Mouse (Mus musculus) forebrain, embryonic 10.5 days (tissue): ENCODE data around the gene Gse1. TPM values are rescaled to one million over a fixed set of nuclear protein-coding genes. Genes with fewer than 3 reads are reported as not detected.

Source experiments
- DNase-seq: peaks from one replicate; pipeline ENCODE4 v3.0.0-alpha.2; 2017; ENCODE audit warnings: low spot score; ENCODE audit errors: extremely low spot score
- H3K27ac ChIP-seq: fragments of 300-500 bp; sonication (generic); 2 replicates; pipeline ENCODE4 v1.5.1; 2016; ENCODE audit warnings: mild to moderate bottlenecking
- H3K27me3 ChIP-seq: fragments of 300-500 bp; sonication (generic); 2 replicates; pipeline ENCODE4 v1.6.1; 2016; ENCODE audit warnings: mild to moderate bottlenecking; ENCODE audit not compliant: poor library complexity, severe bottlenecking
- H3K36me3 ChIP-seq: fragments of 300-500 bp; sonication (generic); replicated peaks from 2 replicates; pipeline ENCODE4 v1.6.1; 2016; ENCODE audit warnings: mild to moderate bottlenecking, moderate library complexity
- H3K4me1 ChIP-seq: fragments of 300-500 bp; sonication (generic); 2 replicates; pipeline ENCODE4 v1.6.1; 2016
- H3K4me3 ChIP-seq: fragments of 300-500 bp; sonication (generic); 2 replicates; pipeline ENCODE4 v1.5.1; 2016; ENCODE audit warnings: mild to moderate bottlenecking, moderate library complexity
- H3K9me3 ChIP-seq: fragments of 300-500 bp; sonication (generic); 2 replicates; pipeline ENCODE4 v1.6.1; 2016; ENCODE audit warnings: mild to moderate bottlenecking, moderate library complexity
- WGBS: fragments of 180-500 bp; shearing (Covaris S2); methylation state at CpG from one replicate; pipeline ENCODE4 v1.1.7; 2016; 5-methylcytosine and 5-hydroxymethylcytosine counted together
- polyA plus RNA-seq: library from polyadenylated mRNA; unstranded; fragments of >200 nt; fragmentation: Nextera tagmentation; extraction: Ambion mirVana; gene quantifications from 2 replicates; pipeline ENCODE4 v1.2.1, GENCODE M21; 2016

Gene Gse1
- 11.1 and 12.0 TPM in 2 replicates for polyA plus RNA-seq

GRCm38 (mm10) chr8:120227891-120228591 lies at the start of gene Gse1:
Gse1 (plus strand) TSS chr8:120228456.
- WGBS: 3% methylated on average over 51 of the region's 52 CpGs
- Histone ChIP-seq H3K4me3 (peak within 1 kb of the TSS; percentile 69), H3K27ac (peak within 1 kb of the TSS; percentile 86), H3K36me3 (no peaks in the 10 kb centered on the region), H3K4me1 (peaks cover 93% of the 10 kb centered on the region), H3K9me3 (no peaks in the 10 kb centered on the region), H3K27me3 (peaks cover 65% of the 10 kb centered on the region)
- DNase-seq: peak; percentile 79

GRCm38 (mm10) chr8:120179027-120179431 lies 49.2 kb upstream of the Gse1 start:
- peaks cover 67% of the 10 kb centered on the region for H3K4me1 ChIP-seq
- H3K4me3 ChIP-seq: peak overlapping the region; percentile 31
- peaks cover 63% of the 10 kb centered on the region for H3K27me3 ChIP-seq
- WGBS: under 1% methylated on average over 10 of the region's 10 CpGs
- H3K9me3 ChIP-seq: no peaks in the 10 kb centered on the region
- no peaks in the 10 kb centered on the region for H3K36me3 ChIP-seq
- DNase-seq: peak; percentile 95
- H3K27ac ChIP-seq: peak overlapping the region; percentile 90

GRCm38 (mm10) chr8:120180445-120180970 lies 47.7 kb upstream of the Gse1 start:
- no peak overlapping the region for H3K4me3 ChIP-seq
- peaks cover 58% of the 10 kb centered on the region for H3K27me3 ChIP-seq
- H3K36me3 ChIP-seq: no peaks in the 10 kb centered on the region
- 78% methylated on average over 7 of the region's 7 CpGs for WGBS
- H3K9me3 ChIP-seq: no peaks in the 10 kb centered on the region
- peaks cover 68% of the 10 kb centered on the region for H3K4me1 ChIP-seq
- DNase-seq: no peak
- peak overlapping the region; percentile 51; the same call in 1 of the 2 replicates for H3K27ac ChIP-seq

DNA sequence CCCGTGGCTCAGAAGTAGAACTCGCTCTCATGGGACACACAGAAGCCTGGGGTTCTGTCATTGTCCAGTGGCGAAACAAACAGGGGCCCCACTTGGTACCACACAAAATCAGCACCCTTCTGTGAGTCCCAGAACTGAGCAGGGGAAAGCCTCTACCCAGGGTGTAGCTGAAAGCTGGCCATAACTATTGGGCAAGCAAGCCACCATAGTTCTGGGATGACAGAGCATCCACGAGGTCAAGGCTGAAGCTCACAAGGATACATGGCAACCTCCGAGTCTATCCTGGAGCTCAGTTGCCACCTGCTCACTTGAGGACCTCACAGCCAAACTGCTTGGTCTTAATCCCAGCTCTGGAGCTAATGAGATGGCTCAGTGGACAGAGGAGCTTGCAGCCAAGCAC lies 47.0 kb upstream of the Gse1 start:
- Histone ChIP-seq H3K4me1 (peaks cover 68% of the 10 kb centered on the region), H3K9me3 (no peaks in the 10 kb centered on the region), H3K4me3 (no peak overlapping the region), H3K27me3 (peaks cover 58% of the 10 kb centered on the region), H3K36me3 (no peaks in the 10 kb centered on the region), H3K27ac (peak overlapping the region; percentile 51; the same call in 1 of the 2 replicates)
- 96% methylated on average over 5 of the region's 5 CpGs for whole genome bisulfite sequencing
- DNase-seq: no peak

DNA sequence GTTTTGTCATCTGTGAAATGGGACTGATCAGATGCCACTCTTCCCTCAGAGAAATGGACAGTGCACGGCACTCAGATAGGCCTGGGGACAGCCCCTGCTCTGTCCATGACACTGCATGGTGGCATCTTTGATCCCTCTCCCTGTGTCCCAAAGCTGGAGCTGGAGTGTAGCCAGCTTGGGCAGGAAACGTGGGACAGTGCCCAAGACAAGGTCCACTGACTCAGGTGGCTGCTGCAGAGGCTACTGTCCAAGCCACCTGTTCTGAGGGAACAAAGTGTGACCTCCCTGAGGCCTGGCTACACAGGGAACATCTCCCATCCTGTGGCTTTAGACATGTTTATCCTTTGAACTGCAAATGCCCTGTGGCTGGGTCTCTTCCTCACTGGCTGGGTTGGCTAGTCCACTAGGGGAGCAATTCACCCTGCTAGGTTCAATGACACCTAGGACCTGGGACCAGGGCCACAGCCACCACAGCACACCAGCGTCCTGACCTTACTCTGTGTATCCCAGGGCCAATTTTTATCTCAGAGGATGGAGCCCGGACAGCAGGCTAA lies 46.3 kb upstream of the Gse1 start:
- H3K4me3 ChIP-seq: no peak overlapping the region
- peaks cover 57% of the 10 kb centered on the region for H3K27me3 ChIP-seq
- peaks cover 66% of the 10 kb centered on the region for H3K4me1 ChIP-seq
- H3K27ac ChIP-seq: no peak overlapping the region
- no peaks in the 10 kb centered on the region for H3K36me3 ChIP-seq
- WGBS: 80% methylated on average over 4 of the region's 4 CpGs
- H3K9me3 ChIP-seq: no peaks in the 10 kb centered on the region
- no peak for DNase-seq

GRCm38 (mm10) chr8:120184366-120184765 lies 43.9 kb upstream of the Gse1 start:
- Histone ChIP-seq H3K4me3 (no peak overlapping the region), H3K27me3 (peaks cover 38% of the 10 kb centered on the region), H3K9me3 (no peaks in the 10 kb centered on the region), H3K4me1 (peaks cover 50% of the 10 kb centered on the region), H3K36me3 (no peaks in the 10 kb centered on the region), H3K27ac (peak overlapping the region; percentile 76)
- WGBS: 52% methylated on average over 9 of the region's 9 CpGs
- DNase-seq: no peak

DNA sequence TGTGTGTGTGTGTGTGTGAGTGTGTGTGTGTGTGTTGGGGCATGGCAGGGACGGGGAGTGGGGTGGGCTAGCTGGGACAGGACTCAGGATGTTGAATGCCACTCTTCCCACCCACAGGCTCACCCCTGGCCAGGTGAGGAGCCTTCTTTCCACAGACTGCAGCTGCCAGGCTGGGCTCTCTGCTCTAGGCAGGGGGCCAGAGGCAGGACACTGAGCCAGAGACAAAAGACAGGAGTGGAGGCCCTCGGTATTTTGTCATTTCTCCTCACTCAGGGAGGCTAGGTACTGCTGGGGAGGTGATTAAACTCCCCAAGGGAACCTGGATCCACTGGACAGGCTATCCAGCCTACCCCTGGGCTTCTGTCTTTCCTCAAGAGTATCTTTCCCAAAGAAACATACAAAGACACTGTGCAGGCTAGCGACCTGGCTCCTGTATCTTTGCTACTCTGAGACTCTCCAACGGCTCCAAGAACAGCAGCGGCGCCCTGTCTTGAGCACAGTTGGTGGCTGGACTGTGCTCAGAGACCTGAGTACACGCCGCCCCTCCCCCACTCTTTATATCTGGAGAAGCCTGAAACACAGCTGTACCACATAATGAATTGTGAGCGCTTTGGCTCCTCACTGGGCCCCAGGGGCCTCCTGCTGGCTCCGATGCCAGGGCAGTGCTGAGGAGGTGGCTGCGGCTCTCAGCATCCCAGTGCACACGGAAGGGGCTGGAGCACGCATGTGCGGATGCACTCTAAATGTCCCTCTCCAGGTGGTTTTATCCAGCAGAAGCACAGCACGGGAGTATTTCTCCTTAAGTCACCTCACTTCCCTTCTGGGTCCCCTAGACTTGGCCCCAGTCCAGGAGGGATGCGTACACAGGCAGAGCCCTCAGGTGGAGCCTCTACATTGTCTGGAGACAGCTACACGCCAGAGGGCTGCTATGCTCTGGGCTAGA lies 43.1 kb upstream of the Gse1 start:
- Histone ChIP-seq H3K4me1 (peaks cover 52% of the 10 kb centered on the region), H3K4me3 (peak overlapping the region; percentile 19; the same call in 1 of the 2 replicates), H3K9me3 (no peaks in the 10 kb centered on the region), H3K27me3 (peaks cover 43% of the 10 kb centered on the region), H3K36me3 (no peaks in the 10 kb centered on the region), H3K27ac (peak overlapping the region; percentile 76)
- DNase-seq: peak; percentile 32
- whole genome bisulfite sequencing: 42% methylated on average over 17 of the region's 17 CpGs

DNA sequence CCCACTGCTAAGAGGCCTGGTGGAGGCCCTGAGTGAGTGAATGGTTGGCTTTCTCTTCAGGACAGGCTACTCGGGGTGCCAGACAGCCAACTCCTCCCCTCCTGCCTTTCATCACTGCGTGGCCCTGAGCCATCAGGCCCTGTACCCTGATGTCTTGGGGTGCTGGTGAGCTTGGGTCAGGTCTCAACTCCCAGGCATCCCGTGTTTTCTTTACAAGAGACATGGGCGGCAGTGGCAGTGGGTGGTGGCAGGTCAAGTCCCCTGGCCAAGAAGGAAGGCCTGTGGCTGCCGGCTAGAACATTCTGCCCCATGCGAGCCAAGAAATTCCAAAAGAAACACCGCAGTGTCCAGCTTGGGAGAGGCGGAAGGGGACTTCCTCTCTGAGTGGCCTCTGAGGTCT lies 41.8 kb upstream of the Gse1 start:
- Histone ChIP-seq H3K27ac (peak overlapping the region; percentile 56; the same call in 1 of the 2 replicates), H3K36me3 (no peaks in the 10 kb centered on the region), H3K9me3 (no peaks in the 10 kb centered on the region), H3K4me1 (peaks cover 56% of the 10 kb centered on the region), H3K4me3 (no peak overlapping the region), H3K27me3 (peaks cover 39% of the 10 kb centered on the region)
- DNase-seq: no peak
- WGBS: 75% methylated on average over 8 of the region's 8 CpGs

DNA sequence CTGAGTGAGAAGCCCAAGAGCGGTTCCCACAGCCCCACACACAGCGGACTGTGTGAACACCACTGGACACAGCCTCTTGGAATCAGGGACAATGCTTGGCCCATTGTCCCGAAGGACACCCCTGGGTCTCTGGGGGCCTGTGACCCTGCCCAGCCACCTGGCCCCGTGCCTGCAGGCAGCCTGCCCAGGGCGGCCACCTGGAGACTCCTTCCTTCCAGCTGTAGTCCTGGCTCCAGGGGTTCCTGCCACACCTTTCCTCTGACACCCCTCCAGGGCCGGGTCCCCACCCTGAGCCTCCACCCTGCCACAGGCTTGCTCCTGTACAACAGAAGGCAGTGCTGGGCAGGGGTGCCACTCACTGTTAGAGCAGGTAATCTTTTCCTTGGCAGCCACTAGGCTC lies 39.7 kb upstream of the Gse1 start:
- Histone ChIP-seq H3K4me1 (peaks cover 60% of the 10 kb centered on the region), H3K27ac (peak overlapping the region; percentile 44; the same call in 1 of the 2 replicates)
- DNase-seq: no peak

GRCm38 (mm10) chr8:120189440-120189839 lies 38.8 kb upstream of the Gse1 start:
- H3K9me3 ChIP-seq: peaks cover 6% of the 10 kb centered on the region; the same call in 1 of the 2 replicates
- H3K27me3 ChIP-seq: peaks cover 24% of the 10 kb centered on the region
- peaks cover 54% of the 10 kb centered on the region for H3K4me1 ChIP-seq
- 86% methylated on average over 6 of the region's 6 CpGs for WGBS
- H3K27ac ChIP-seq: peak overlapping the region; percentile 75; the same call in 1 of the 2 replicates
- H3K36me3 ChIP-seq: no peaks in the 10 kb centered on the region
- no peak for DNase-seq
- no peak overlapping the region for H3K4me3 ChIP-seq

More for the DNA sequence above, 39.7 kb upstream of the Gse1 start:
- no peaks in the 10 kb centered on the region for H3K36me3 ChIP-seq
- 83% methylated on average over 6 of the region's 6 CpGs for WGBS
- peaks cover 6% of the 10 kb centered on the region; the same call in 1 of the 2 replicates for H3K9me3 ChIP-seq
- no peak overlapping the region for H3K4me3 ChIP-seq
- peaks cover 29% of the 10 kb centered on the region for H3K27me3 ChIP-seq

GRCm38 (mm10) chr8:120190107-120190809 lies 38.0 kb upstream of the Gse1 start:
- 84% methylated on average over 17 of the region's 17 CpGs for WGBS
- Histone ChIP-seq H3K9me3 (peaks cover 6% of the 10 kb centered on the region; the same call in 1 of the 2 replicates), H3K27me3 (peaks cover 19% of the 10 kb centered on the region; the same call in 1 of the 2 replicates), H3K36me3 (no peaks in the 10 kb centered on the region), H3K4me1 (peaks cover 46% of the 10 kb centered on the region), H3K27ac (peak overlapping the region; percentile 75), H3K4me3 (no peak overlapping the region)
- no peak for DNase-seq
